Mouse (Mus musculus): ENCODE data around the gene Gm4553. TPM values are rescaled to one million over a fixed set of nuclear protein-coding genes. Genes with fewer than 3 reads are reported as not detected.
A peak's percentile ranks its signal among the peaks of the same experiment; 100 is the strongest.
"Not testable (repeated sequence)": the region's sequence is repeated elsewhere in the genome, so short reads cannot be mapped to it uniquely, and the experiment has no call there.

Gm4553 gene
- not detected in 2 replicates for total RNA-seq (2015; ENCODE audit: low replicate concordance)
- not detected in 2 replicates for total RNA-seq (2017; ENCODE audit: low replicate concordance)

GRCm38 (mm10) chr7:142165639-142166038 lies at the start of gene Gm4553:
Gm4553 (minus strand) TSS chr7:142165739.
- not testable (repeated sequence) for ATAC-seq (replicated peaks; ENCODE audit: low FRiP score, poor library complexity, severe bottlenecking)

GRCm38 (mm10) chr7:142212136-142212535 lies 46.6 kb upstream of the Gm4553 start:
- ATAC-seq (replicated peaks; ENCODE audit: low FRiP score, poor library complexity, severe bottlenecking) = not testable (repeated sequence)

- no peak for ATAC-seq (replicated peaks; ENCODE audit: low FRiP score, poor library complexity, severe bottlenecking)
These were observed 46.0 kb upstream of the Gm4553 start, which contains the start of gene Gm7579 for GRCm38 (mm10) chr7:142211559-142211958. Gm7579 (plus strand) TSS chr7:142211859.

DNA sequence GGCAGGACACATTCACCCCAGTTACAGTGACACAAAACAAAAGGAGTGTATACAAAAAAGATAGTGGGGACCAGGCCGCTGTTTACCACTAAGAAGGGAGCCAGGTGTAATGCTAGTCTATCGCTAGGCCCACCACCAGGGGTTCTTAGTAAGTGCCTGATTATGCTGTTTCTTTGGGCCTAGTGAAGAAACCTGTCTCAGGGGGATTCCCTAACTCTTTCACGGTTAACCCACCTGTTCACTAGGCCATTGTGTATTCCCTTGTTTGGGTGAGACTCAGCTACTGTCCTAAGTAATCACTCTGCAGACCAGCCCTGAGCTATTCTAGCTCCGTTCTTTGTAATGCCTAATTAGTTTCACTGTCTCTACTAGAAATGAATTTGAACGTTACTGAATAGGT lies 41.4 kb upstream of the Gm4553 start:
- not testable (repeated sequence) for ATAC-seq (replicated peaks; ENCODE audit: low FRiP score, poor library complexity, severe bottlenecking)

GRCm38 (mm10) chr7:142205488-142205887 lies 39.9 kb upstream of the Gm4553 start:
- ATAC-seq (replicated peaks; ENCODE audit: low FRiP score, poor library complexity, severe bottlenecking) = no peak

DNA sequence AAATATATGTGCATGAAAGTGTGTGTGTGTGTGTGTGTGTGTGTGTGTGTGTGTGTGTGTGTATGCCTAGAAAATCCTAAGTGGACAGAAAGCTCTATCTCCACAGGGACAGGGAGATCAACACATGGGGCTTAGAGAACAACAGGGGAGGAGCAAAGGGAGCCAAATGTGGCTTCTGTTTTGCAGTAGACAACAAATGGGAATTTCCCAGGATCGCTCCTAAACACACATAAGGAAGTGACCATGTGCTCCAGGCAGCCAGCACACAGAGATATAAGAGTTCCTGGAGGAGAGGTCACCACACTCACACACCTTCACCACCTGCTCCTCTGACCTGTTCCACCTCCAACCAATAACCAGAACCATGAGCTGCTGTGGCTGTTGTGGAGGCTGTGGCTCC lies 35.5 kb upstream of the Gm4553 start, which contains the start of gene Krtap5-3:
Gene Krtap5-3, plus strand, starts transcription at position 301 of the 400 bp plus-strand sequence.
- no peak for ATAC-seq (replicated peaks; ENCODE audit: low FRiP score, poor library complexity, severe bottlenecking)

GRCm38 (mm10) chr7:142198748-142199147 lies 33.2 kb upstream of the Gm4553 start:
- no peak for ATAC-seq (replicated peaks; ENCODE audit: low FRiP score, poor library complexity, severe bottlenecking)

GRCm38 (mm10) chr7:142190289-142190688 lies 24.8 kb upstream of the Gm4553 start, which contains the start of gene Gm10153:
Gm10153 (minus strand) TSS chr7:142190389.
- no peak for ATAC-seq (replicated peaks; ENCODE audit: low FRiP score, poor library complexity, severe bottlenecking)

- no peak for ATAC-seq (replicated peaks; ENCODE audit: low FRiP score, poor library complexity, severe bottlenecking)
These were observed 22.6 kb upstream of the Gm4553 start for GRCm38 (mm10) chr7:142188156-142188555.

GRCm38 (mm10) chr7:142181021-142181420 lies 15.5 kb upstream of the Gm4553 start:
- no peak for ATAC-seq (replicated peaks; ENCODE audit: low FRiP score, poor library complexity, severe bottlenecking)

GRCm38 (mm10) chr7:142178685-142179084 lies 13.1 kb upstream of the Gm4553 start:
- no peak for ATAC-seq (replicated peaks; ENCODE audit: low FRiP score, poor library complexity, severe bottlenecking)

DNA sequence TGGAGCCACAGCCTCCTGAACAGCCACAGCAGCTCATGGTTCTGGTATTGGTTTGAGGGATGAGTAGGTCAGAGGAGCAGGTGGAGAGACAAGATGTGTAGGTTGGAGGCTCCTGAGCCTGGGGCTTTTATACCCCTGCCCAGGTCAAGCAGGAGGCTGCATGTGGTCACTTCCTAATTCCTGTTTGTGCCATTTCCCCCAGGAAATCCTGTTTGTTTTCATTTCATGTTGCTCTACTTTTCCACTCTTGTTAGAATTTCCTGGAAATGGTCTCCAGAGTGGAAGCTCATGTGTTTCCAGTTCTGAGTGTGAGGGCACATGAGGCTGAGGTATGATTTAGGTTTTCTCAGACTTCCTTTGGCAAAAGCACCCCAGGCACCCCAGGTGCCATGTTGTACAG lies 10.4 kb upstream of the Gm4553 start, which contains the start of gene Krtap5-2:
Gene Krtap5-2, minus strand, starts transcription at position 101 of the 400 bp plus-strand sequence.
- peak; percentile 43; the same call in 1 of the 2 replicates for ATAC-seq (replicated peaks; ENCODE audit: low FRiP score, poor library complexity, severe bottlenecking)

- no peak for ATAC-seq (replicated peaks; ENCODE audit: low FRiP score, poor library complexity, severe bottlenecking)
These were observed 4.3 kb upstream of the Gm4553 start for GRCm38 (mm10) chr7:142169836-142170235.

- no peak for ATAC-seq (replicated peaks; ENCODE audit: low FRiP score, poor library complexity, severe bottlenecking)
These were observed 6.2 kb downstream of the Gm4553 start for GRCm38 (mm10) chr7:142159366-142159765.

DNA sequence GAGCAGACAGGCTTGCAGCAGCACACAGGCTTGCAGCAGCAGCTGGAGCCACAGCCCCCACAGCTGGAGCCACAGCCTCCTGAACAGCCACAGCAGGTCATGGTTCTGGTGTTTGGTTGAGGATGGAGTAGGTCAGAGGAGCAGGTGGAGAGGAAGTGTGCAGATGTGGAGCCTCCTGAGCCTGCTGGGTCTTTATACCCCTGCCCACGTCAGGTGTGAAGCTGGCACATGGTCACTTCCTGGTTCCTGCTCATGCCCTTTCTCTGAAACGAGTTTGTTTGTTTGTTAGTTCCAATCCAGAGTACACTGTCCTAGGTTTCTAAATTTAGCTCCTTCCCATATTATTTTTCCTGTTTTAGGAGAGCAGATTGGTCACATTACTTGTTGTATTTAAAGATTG lies 8.5 kb downstream of the Gm4553 start, which contains the start of gene Gm29735:
Gene Gm29735, minus strand, starts transcription at position 101 of the 400 bp plus-strand sequence.
- ATAC-seq (replicated peaks; ENCODE audit: low FRiP score, poor library complexity, severe bottlenecking) = not testable (repeated sequence)

DNA sequence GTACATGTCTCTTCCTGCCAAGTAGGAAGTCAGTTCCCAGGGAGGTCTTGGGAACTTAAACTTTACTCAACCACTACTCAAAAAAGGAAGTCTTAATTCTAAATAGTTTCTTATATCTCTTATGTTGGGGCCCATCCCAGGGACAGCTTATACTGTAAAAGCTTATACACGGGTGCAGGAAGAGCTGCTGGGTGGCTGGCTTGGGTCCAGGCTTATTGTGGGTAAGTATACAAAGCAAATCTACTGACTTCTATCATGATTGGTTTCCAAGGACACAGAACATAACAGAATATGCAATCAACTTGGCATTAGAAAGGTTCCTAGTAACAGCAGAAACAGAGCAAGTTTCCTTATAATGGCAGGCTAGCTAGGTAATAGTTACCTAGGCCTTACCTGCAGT lies 10.2 kb downstream of the Gm4553 start:
- no peak for ATAC-seq (replicated peaks; ENCODE audit: low FRiP score, poor library complexity, severe bottlenecking)

GRCm38 (mm10) chr7:142152191-142152590 lies 13.3 kb downstream of the Gm4553 start:
- ATAC-seq (replicated peaks; ENCODE audit: low FRiP score, poor library complexity, severe bottlenecking) = no peak

GRCm38 (mm10) chr7:142148633-142149032 lies 16.9 kb downstream of the Gm4553 start:
- ATAC-seq (replicated peaks; ENCODE audit: low FRiP score, poor library complexity, severe bottlenecking) = no peak

- no peak for ATAC-seq (replicated peaks; ENCODE audit: low FRiP score, poor library complexity, severe bottlenecking)
These were observed 19.5 kb downstream of the Gm4553 start for GRCm38 (mm10) chr7:142146033-142146432.

DNA sequence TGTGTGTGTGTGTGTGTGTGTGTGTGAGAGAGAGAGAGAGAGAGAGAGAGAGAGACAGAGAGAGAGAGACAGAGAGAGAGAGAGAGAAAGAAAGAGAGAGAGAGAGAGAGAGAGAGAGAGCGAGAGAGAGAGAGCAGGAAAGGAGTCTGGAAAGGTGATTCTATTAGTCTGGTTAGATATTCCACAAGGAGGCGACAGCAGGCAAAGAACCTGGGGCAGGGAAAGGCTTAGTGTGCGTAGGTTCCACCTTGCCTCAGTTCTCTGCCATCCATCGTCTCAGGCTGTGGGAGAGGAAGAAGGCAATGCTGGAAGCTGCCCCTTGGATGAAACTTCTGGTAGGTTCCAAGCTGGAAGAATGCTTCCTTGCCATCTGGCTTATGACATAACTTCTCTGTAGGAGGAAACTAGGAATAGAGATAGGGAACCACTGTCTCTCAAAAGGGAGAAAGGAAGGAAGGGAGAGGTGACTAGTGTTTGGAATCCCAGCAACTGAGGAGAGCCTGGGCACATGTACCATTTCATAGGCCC lies 20.1 kb downstream of the Gm4553 start:
- no peak for ATAC-seq (replicated peaks; ENCODE audit: low FRiP score, poor library complexity, severe bottlenecking)

GRCm38 (mm10) chr7:142144507-142144906 lies 21.0 kb downstream of the Gm4553 start, which contains the start of gene Gm45337:
Gm45337 (minus strand) TSS chr7:142144607.
- no peak for ATAC-seq (replicated peaks; ENCODE audit: low FRiP score, poor library complexity, severe bottlenecking)

Data from erythroid progenitor cell, adult 5-6 weeks (primary cell).